Mouse (Mus musculus) stomach, embryonic 15.5 days (tissue): ENCODE results near the gene Gm21748. TPM values are rescaled to one million over a fixed set of nuclear protein-coding genes. Genes with fewer than 3 reads are reported as not detected.
"Not testable (repeated sequence)": the region's sequence is repeated elsewhere in the genome, so short reads cannot be mapped to it uniquely, and the experiment has no call there.

Experiments used
- ATAC-seq: fragments of 200-750 bp; cut with Nextera tagmentation; 2 replicates; pipeline ENCODE4 v1.8.0; 2017; ENCODE audit warnings: low read depth, moderate number of reproducible peaks, moderate TSS enrichment; ENCODE audit not compliant: insufficient read depth, low FRiP score
- H3K27ac ChIP-seq: fragments of 300-500 bp; sonication (generic); 2 replicates; pipeline ENCODE4 v1.5.1; 2015; ENCODE audit warnings: mild to moderate bottlenecking, inconsistent platforms
- H3K27me3 ChIP-seq: fragments of 300-500 bp; sonication (generic); replicated peaks from 2 replicates; pipeline ENCODE4 v1.6.1; 2015; ENCODE audit warnings: inconsistent platforms
- H3K36me3 ChIP-seq: fragments of 300-500 bp; sonication (generic); 2 replicates; pipeline ENCODE4 v1.6.1; 2015; ENCODE audit warnings: inconsistent platforms
- H3K4me1 ChIP-seq: fragments of 300-500 bp; sonication (generic); 2 replicates; pipeline ENCODE4 v1.6.1; 2015; ENCODE audit warnings: inconsistent platforms
- H3K4me2 ChIP-seq: fragments of 300-500 bp; sonication (generic); 2 replicates; pipeline ENCODE4 v1.6.1; 2015; ENCODE audit warnings: mild to moderate bottlenecking, inconsistent platforms
- H3K4me3 ChIP-seq: fragments of 300-500 bp; sonication (generic); replicated peaks from 2 replicates; pipeline ENCODE4 v1.5.1; 2015; ENCODE audit warnings: inconsistent platforms
- H3K9ac ChIP-seq: fragments of 300-500 bp; sonication (generic); 2 replicates; pipeline ENCODE4 v1.6.1; 2015; ENCODE audit warnings: inconsistent platforms
- H3K9me3 ChIP-seq: fragments of 300-500 bp; sonication (generic); 2 replicates; pipeline ENCODE4 v1.6.1; 2016; ENCODE audit warnings: inconsistent platforms
- WGBS: fragments of 180-500 bp; shearing (Covaris S2); methylation state at CpG from one replicate; pipeline ENCODE4 v1.1.7; 2015; 5-methylcytosine and 5-hydroxymethylcytosine counted together
- polyA plus RNA-seq: library from polyadenylated mRNA; unstranded; fragments of >200 nt; fragmentation: Nextera tagmentation; extraction: Ambion mirVana; gene quantifications from 2 replicates; pipeline ENCODE4 v1.2.1, GENCODE M21; 2015

Gm21748 gene
- polyA plus RNA-seq, result not detected in 2 replicates

- H3K9ac ChIP-seq, H3K27me3 ChIP-seq, H3K4me1 ChIP-seq, H3K27ac ChIP-seq, ATAC-seq, H3K36me3 ChIP-seq, H3K9me3 ChIP-seq, H3K4me2 ChIP-seq, H3K4me3 ChIP-seq: not testable (repeated sequence)
- no CpG with 5 or more reads among the region's 8 CpGs for WGBS
Measured at GRCm38 (mm10) chrY:90839077-90839476, at the start of gene Gm21748. Gene Gm21748, minus strand, starts transcription at chrY:90839177.

Other genes starting within 250 kb of the Gm21748 start
- not detected in 2 replicates for gene Gm21860, start 84.4 kb downstream of the Gm21748 start, polyA plus RNA-seq
- not detected in 2 replicates for gene Gm47283, start 54.4 kb downstream of the Gm21748 start, polyA plus RNA-seq